Mouse (Mus musculus) forebrain, embryonic 11.5 days (tissue): ENCODE measurements around the gene Ltk. TPM values are rescaled to one million over a fixed set of nuclear protein-coding genes. Genes with fewer than 3 reads are reported as not detected.

ENCODE experiments used
- polyA plus RNA-seq: library from polyadenylated mRNA; unstranded; fragments of >200 nt; fragmentation: Nextera tagmentation; extraction: Ambion mirVana; gene quantifications from 2 replicates; pipeline ENCODE4 v1.2.1, GENCODE M21; 2014

Ltk gene
- polyA plus RNA-seq, 1 experiment from 2014 or later: 0.11 TPM

Other genes with a start within 250 kb of the Ltk start
- gene Exd1, start 212.8 kb downstream of the Ltk start, polyA plus RNA-seq: 0.13 and 0.59 TPM in 2 replicates
- 56.6 and 61.0 TPM in 2 replicates for gene Chp1, start 212.7 kb downstream of the Ltk start, polyA plus RNA-seq
- gene Nusap1, start 142.1 kb downstream of the Ltk start, polyA plus RNA-seq: 120 and 131 TPM in 2 replicates
- 34.9 and 36.7 TPM in 2 replicates for gene Oip5, start 142.0 kb downstream of the Ltk start, polyA plus RNA-seq
- 37.7 and 39.5 TPM in 2 replicates for gene Ndufaf1, start 97.6 kb downstream of the Ltk start, polyA plus RNA-seq
- 32.1 and 39.5 TPM in 2 replicates for gene Rtf1, start 85.4 kb downstream of the Ltk start, polyA plus RNA-seq
- 1.5 and 1.6 TPM in 2 replicates for gene Itpka, start 18.1 kb downstream of the Ltk start, polyA plus RNA-seq
- gene Rpap1, start 27.1 kb upstream of the Ltk start, polyA plus RNA-seq: 38.1 and 40.3 TPM in 2 replicates
- 27.7 and 29.8 TPM in 2 replicates for gene Tyro3, start 37.3 kb upstream of the Ltk start, polyA plus RNA-seq
- gene Mga, start 136.8 kb upstream of the Ltk start, polyA plus RNA-seq: 34.3 and 43.3 TPM in 2 replicates
- 3.9 and 5.3 TPM in 2 replicates for gene Mapkbp1, start 212.3 kb upstream of the Ltk start, polyA plus RNA-seq